Mouse (Mus musculus): Measurements from ENCODE around the gene Sirt2. TPM values are rescaled to one million over a fixed set of nuclear protein-coding genes. Genes with fewer than 3 reads are reported as not detected.

Sirt2 gene
- total and polyA plus RNA-seq, 2 experiments from 2014 or later = 49.6 to 105 TPM

DNA sequence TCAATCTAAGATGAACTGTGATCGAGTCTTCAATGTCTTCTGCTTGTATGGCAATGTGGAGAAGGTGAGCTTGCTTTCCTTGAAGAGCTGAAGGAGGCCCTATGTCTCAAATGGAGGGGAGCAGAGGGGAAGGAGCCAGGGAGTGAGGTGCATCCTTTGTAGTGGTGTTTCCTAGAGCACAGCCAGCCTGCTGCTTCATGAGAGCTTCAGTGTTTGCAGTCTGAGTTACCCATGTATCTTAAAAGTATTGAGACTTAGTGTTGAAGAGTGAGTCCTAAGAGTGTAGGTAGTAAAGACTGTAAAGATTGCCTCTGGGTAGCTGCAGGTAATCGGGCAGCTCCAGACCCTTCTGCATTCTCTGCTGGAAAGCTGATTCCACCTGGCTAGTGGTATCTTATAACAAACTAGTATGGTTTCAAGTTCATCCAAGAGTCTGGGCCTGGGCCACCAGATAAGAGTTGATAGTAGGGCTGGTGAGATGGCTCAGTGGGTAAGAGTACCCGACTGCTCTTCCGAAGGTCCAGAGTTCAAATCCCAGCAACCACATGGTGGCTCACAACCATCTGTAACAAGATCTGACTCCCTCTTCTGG is 52.4 kb downstream of the Sirt2 start:
- Histone ChIP-seq H3K36me3 (ENCODE audit: insufficient read depth) (peaks cover 91% of the 10 kb centered on the region), H3K4me3 (ENCODE audit: low read depth, low read length) (no peak overlapping the region), H3K9ac (no peak overlapping the region), H3K27me3 (ENCODE audit: insufficient read depth, low read length) (no peaks in the 10 kb centered on the region), H3K4me1 (ENCODE audit: insufficient read depth) (no peaks in the 10 kb centered on the region), H3K9me3 (ENCODE audit: low read length) (no peaks in the 10 kb centered on the region), H3K27ac (ENCODE audit: low read depth, low read length) (no peak overlapping the region), H3K4me2 (ENCODE audit: low read depth) (no peak overlapping the region)
- DNase-seq (no peak), ATAC-seq (no peak)
- 91% methylated on average over 4 of the region's 4 CpGs for WGBS
- no peak for TF ChIP-seq CTCF (IDR thresholded peaks at IDR 0.05; ENCODE audit: low read depth)

DNA sequence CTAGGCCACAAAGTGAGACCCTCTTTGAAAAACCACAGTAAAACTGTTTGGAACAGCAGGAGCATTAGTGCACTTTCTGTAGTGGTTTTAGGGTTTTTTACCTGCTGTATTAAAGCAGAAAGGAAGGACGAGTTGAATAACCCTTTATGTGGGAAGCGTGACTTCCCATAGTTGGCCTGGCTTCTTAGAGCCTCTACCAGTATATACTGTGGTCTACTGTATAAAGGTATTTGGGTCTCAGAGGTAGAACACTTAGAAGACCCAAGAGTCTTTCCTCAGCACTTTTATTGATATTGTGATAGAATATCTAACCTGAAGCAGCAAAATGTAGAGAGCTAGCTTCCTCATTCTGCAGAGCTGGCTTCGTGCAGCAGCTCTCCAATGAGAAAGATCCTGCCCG is 53.0 kb downstream of the Sirt2 start:
- ATAC-seq (no peak), DNase-seq (no peak)
- TF ChIP-seq CTCF (IDR thresholded peaks at IDR 0.05; ENCODE audit: low read depth) = no peak
- H3K9ac ChIP-seq = no peak overlapping the region
- no peak overlapping the region for H3K4me2 ChIP-seq (ENCODE audit: low read depth)
- H3K27ac ChIP-seq (ENCODE audit: low read depth, low read length) = no peak overlapping the region
- no peaks in the 10 kb centered on the region for H3K9me3 ChIP-seq (ENCODE audit: low read length)
- 82% methylated on average over 4 of the region's 4 CpGs for WGBS
- no peaks in the 10 kb centered on the region for H3K27me3 ChIP-seq (ENCODE audit: insufficient read depth, low read length)
- no peak overlapping the region for H3K4me3 ChIP-seq (ENCODE audit: low read depth, low read length)
- peaks cover 85% of the 10 kb centered on the region for H3K36me3 ChIP-seq (ENCODE audit: insufficient read depth)
- H3K4me1 ChIP-seq (ENCODE audit: insufficient read depth) = 0 out of 2 replicates have a peak, but pooled peaks cover 1% of the 10 kb centered on the region

GRCm38 (mm10) chr7:28820358-28821260 is 54.1 kb downstream of the Sirt2 start:
- no peak for TF ChIP-seq CTCF (IDR thresholded peaks at IDR 0.05; ENCODE audit: low read depth)
- no peak overlapping the region for H3K27ac ChIP-seq (ENCODE audit: low read depth, low read length)
- DNase-seq (no peak), ATAC-seq (no peak)
- no peaks in the 10 kb centered on the region for H3K27me3 ChIP-seq (ENCODE audit: insufficient read depth, low read length)
- H3K4me3 ChIP-seq (ENCODE audit: low read depth, low read length) = no peak overlapping the region
- WGBS = 44% methylated on average over 12 of the region's 12 CpGs
- no peak overlapping the region for H3K9ac ChIP-seq
- 0 out of 2 replicates have a peak, but pooled peaks cover 4% of the 10 kb centered on the region for H3K4me1 ChIP-seq (ENCODE audit: insufficient read depth)
- H3K9me3 ChIP-seq (ENCODE audit: low read length) = no peaks in the 10 kb centered on the region
- H3K4me2 ChIP-seq (ENCODE audit: low read depth) = no peak overlapping the region
- H3K36me3 ChIP-seq (ENCODE audit: insufficient read depth) = peaks cover 74% of the 10 kb centered on the region

DNA sequence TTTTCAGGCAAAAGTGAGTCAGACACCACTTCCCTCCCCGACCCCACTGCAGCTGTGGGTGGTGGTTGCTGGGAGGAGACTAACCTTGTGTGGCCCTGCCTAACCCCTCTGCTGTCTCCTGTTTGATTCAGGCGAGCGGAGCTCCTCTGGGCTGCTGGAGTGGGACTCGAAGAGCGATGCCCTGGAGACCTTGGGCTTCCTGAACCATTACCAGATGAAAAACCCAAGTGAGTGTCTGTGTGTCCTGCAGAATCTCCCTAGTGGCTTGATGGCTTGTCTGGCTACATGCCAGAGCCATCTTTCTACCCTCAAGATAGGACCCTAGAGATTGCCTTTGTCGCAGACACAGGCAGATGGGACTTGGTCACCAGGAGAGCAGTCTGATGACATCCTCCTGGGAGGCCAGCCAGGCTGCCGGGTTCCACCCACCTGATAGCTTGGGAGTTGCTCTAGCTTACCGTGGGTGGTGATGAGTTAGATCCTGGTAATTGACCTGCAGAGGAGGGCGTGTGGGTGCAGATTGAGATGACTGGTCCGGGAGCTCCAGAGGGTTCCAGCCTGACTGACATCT is 54.8 kb downstream of the Sirt2 start:
- no peak overlapping the region for H3K27ac ChIP-seq (ENCODE audit: low read depth, low read length)
- H3K4me1 ChIP-seq (ENCODE audit: insufficient read depth) = 0 out of 2 replicates have a peak, but pooled peaks cover 4% of the 10 kb centered on the region
- no peaks in the 10 kb centered on the region for H3K9me3 ChIP-seq (ENCODE audit: low read length)
- H3K36me3 ChIP-seq (ENCODE audit: insufficient read depth) = peaks cover 67% of the 10 kb centered on the region
- H3K27me3 ChIP-seq (ENCODE audit: insufficient read depth, low read length) = no peaks in the 10 kb centered on the region
- no peak for DNase-seq
- H3K4me3 ChIP-seq (ENCODE audit: low read depth, low read length) = no peak overlapping the region
- WGBS = 71% methylated on average over 10 of the region's 10 CpGs
- no peak overlapping the region for H3K4me2 ChIP-seq (ENCODE audit: low read depth)
- no peak overlapping the region for H3K9ac ChIP-seq
- TF ChIP-seq CTCF (IDR thresholded peaks at IDR 0.05; ENCODE audit: low read depth) = no peak
- ATAC-seq = no peak

DNA sequence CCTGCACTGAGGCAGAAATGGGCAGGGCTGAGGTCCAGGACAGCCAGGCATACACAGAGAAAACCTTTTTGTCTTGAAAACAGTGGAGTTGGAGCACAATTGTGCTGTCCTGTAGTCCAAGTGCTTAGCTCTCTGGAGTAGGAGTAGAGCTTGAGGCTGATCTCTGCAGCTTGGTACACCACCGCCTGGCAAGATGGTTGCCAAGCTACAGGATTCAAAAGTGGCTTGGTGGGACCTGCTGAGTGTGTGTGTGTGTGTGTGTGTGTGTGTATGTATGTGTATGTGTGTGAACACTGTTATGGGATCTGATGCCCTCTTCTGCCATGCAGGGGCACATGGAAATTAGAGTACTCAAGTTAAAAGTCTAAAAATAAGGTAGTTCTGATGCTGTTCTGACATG is 56.0 kb downstream of the Sirt2 start:
- Histone ChIP-seq H3K9ac (no peak overlapping the region), H3K4me2 (ENCODE audit: low read depth) (no peak overlapping the region), H3K4me3 (ENCODE audit: low read depth, low read length) (no peak overlapping the region), H3K27ac (ENCODE audit: low read depth, low read length) (no peak overlapping the region), H3K27me3 (ENCODE audit: insufficient read depth, low read length) (no peaks in the 10 kb centered on the region), H3K9me3 (ENCODE audit: low read length) (no peaks in the 10 kb centered on the region), H3K4me1 (ENCODE audit: insufficient read depth) (0 out of 2 replicates have a peak, but pooled peaks cover 4% of the 10 kb centered on the region), H3K36me3 (ENCODE audit: insufficient read depth) (peaks cover 55% of the 10 kb centered on the region)
- no peak for TF ChIP-seq CTCF (IDR thresholded peaks at IDR 0.05; ENCODE audit: low read depth)
- no peak for ATAC-seq
- DNase-seq = no peak
- 58% methylated on average over 1 of the region's 1 CpGs for WGBS

DNA sequence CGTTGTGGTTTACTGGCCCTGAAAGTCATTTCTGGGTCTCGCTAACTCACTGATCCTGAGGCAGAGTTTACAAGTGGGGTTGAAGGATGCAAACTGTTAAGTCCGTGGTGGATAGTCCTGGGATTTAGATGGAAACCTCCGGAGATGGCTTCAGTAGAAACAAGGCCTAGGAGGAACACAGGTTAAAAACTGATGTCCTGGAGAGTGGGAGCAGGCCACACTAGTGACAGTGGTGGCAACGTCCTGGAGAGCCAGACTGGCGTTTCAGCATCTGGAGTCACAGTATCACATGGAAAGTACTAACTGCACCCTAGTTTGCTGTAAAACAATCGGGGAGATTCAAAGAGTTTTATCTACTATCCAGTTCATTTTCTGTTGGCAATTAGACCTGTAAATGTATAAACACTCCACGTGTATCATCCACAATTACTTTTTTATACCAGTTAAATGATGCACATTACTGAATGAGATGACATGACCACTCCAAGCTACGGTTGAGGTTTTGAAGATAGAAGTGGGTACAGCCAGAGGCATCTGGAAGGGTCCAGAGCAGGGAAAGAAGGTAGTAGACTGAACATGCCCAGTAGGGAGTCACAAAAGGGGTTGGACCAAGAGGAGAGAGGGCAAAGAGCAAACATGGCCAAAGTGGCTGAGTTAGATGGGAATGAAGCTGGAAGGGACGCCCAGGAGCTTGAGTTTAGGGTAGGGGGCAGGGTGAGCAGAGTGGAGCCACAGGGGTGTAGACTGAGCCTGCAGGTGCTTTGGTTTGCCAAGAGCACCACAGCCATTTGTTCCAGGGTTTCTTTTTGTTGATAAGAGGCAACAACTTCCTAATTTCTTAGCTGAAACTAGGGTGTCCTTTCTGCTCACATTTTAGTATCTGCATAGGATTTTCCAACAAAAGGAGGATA is 56.7 kb downstream of the Sirt2 start:
- Histone ChIP-seq H3K4me2 (ENCODE audit: low read depth) (no peak overlapping the region), H3K4me1 (ENCODE audit: insufficient read depth) (0 out of 2 replicates have a peak, but pooled peaks cover 4% of the 10 kb centered on the region), H3K27me3 (ENCODE audit: insufficient read depth, low read length) (no peaks in the 10 kb centered on the region), H3K27ac (ENCODE audit: low read depth, low read length) (no peak overlapping the region), H3K36me3 (ENCODE audit: insufficient read depth) (peaks cover 48% of the 10 kb centered on the region), H3K9ac (no peak overlapping the region), H3K4me3 (ENCODE audit: low read depth, low read length) (no peak overlapping the region), H3K9me3 (ENCODE audit: low read length) (no peaks in the 10 kb centered on the region)
- no peak for ATAC-seq
- no peak for TF ChIP-seq CTCF (IDR thresholded peaks at IDR 0.05; ENCODE audit: low read depth)
- 59% methylated on average over 10 of the region's 10 CpGs for WGBS
- DNase-seq = no peak
